Mouse (Mus musculus) splenic B cell, adult 2 months (primary cell): ENCODE measurements around the gene Gnai2.

Source experiments
- DNase-seq: peaks from one replicate; pipeline ENCODE4 v3.0.0-alpha.2; 2011; ENCODE audit warnings: low read depth, low spot score
- H3K27me3 ChIP-seq: 2 replicates; pipeline ENCODE4 v1.6.1; 2012; ENCODE audit warnings: mild to moderate bottlenecking, low read length, moderate library complexity, mixed read lengths; ENCODE audit not compliant: control insufficient read depth, poor library complexity, insufficient read depth, severe bottlenecking
- H3K36me3 ChIP-seq: 2 replicates; pipeline ENCODE4 v1.6.1; 2012; ENCODE audit warnings: mild to moderate bottlenecking, low read length, moderate library complexity, mixed read lengths; ENCODE audit not compliant: control insufficient read depth, poor library complexity, insufficient read depth, severe bottlenecking

Gene Gnai2

GRCm38 (mm10) chr9:107645153-107645510, 10.0 kb upstream of the Gnai2 start:
- DNase-seq = no peak
- Histone ChIP-seq H3K36me3 (no peaks in the 10 kb centered on the region), H3K27me3 (no peaks in the 10 kb centered on the region)

- no peaks in the 10 kb centered on the region for H3K36me3 ChIP-seq
- no peaks in the 10 kb centered on the region for H3K27me3 ChIP-seq
- DNase-seq = peak; percentile 93
Observed at GRCm38 (mm10) chr9:107644495-107645152, 9.5 kb upstream of the Gnai2 start.

- DNase-seq = no peak
- H3K27me3 ChIP-seq = no peaks in the 10 kb centered on the region
- H3K36me3 ChIP-seq = no peaks in the 10 kb centered on the region
Observed at GRCm38 (mm10) chr9:107643544-107644214, 8.5 kb upstream of the Gnai2 start.

GRCm38 (mm10) chr9:107641666-107642065, 6.5 kb upstream of the Gnai2 start:
- no peaks in the 10 kb centered on the region for H3K36me3 ChIP-seq
- H3K27me3 ChIP-seq = no peaks in the 10 kb centered on the region
- no peak for DNase-seq

GRCm38 (mm10) chr9:107640257-107640772, 5.1 kb upstream of the Gnai2 start:
- Histone ChIP-seq H3K27me3 (no peaks in the 10 kb centered on the region), H3K36me3 (no peaks in the 10 kb centered on the region)
- DNase-seq = peak; percentile 83

- no peaks in the 10 kb centered on the region for H3K27me3 ChIP-seq
- no peak for DNase-seq
- peaks cover 1% of the 10 kb centered on the region; the same call in 1 of the 2 replicates for H3K36me3 ChIP-seq
Observed at GRCm38 (mm10) chr9:107637070-107637469, 1.9 kb upstream of the Gnai2 start.

GRCm38 (mm10) chr9:107634406-107635278, 525 bp downstream of the Gnai2 start:
- no peak for DNase-seq
- Histone ChIP-seq H3K27me3 (no peaks in the 10 kb centered on the region), H3K36me3 (peaks cover 1% of the 10 kb centered on the region; the same call in 1 of the 2 replicates)

GRCm38 (mm10) chr9:107633661-107634405, 1.3 kb downstream of the Gnai2 start:
- peak; percentile 24 for DNase-seq
- Histone ChIP-seq H3K36me3 (peaks cover 1% of the 10 kb centered on the region; the same call in 1 of the 2 replicates), H3K27me3 (no peaks in the 10 kb centered on the region)

GRCm38 (mm10) chr9:107633091-107633660, 2.0 kb downstream of the Gnai2 start:
- H3K27me3 ChIP-seq = no peaks in the 10 kb centered on the region

GRCm38 (mm10) chr9:107632478-107632877, 2.7 kb downstream of the Gnai2 start:
- Histone ChIP-seq H3K27me3 (no peaks in the 10 kb centered on the region), H3K36me3 (peaks cover 4% of the 10 kb centered on the region)
- no peak for DNase-seq

More at GRCm38 (mm10) chr9:107633091-107633660, 2.0 kb downstream of the Gnai2 start:
- peaks cover 1% of the 10 kb centered on the region; the same call in 1 of the 2 replicates for H3K36me3 ChIP-seq
- DNase-seq = peak; percentile 88

GRCm38 (mm10) chr9:107631861-107632260, 3.3 kb downstream of the Gnai2 start:
- no peak for DNase-seq
- Histone ChIP-seq H3K36me3 (peaks cover 5% of the 10 kb centered on the region), H3K27me3 (no peaks in the 10 kb centered on the region)

- Histone ChIP-seq H3K36me3 (peaks cover 5% of the 10 kb centered on the region), H3K27me3 (no peaks in the 10 kb centered on the region)
- DNase-seq = no peak
Observed at GRCm38 (mm10) chr9:107631311-107631826, 3.8 kb downstream of the Gnai2 start.

- no peak for DNase-seq
- Histone ChIP-seq H3K27me3 (no peaks in the 10 kb centered on the region), H3K36me3 (peaks cover 5% of the 10 kb centered on the region)
Observed at GRCm38 (mm10) chr9:107630576-107630975, 4.6 kb downstream of the Gnai2 start.
